Mouse (Mus musculus) heart, postnatal 25 days (tissue): ENCODE data around the gene Coq8a. TPM values are rescaled to one million over a fixed set of nuclear protein-coding genes. Genes with fewer than 3 reads are reported as not detected.

ENCODE experiments used
- DNase-seq: peaks from one replicate; pipeline ENCODE4 v3.0.0; 2022; ENCODE audit warnings: low spot score
- intact Hi-C: fragments of 180-260 bp; cut with DNase I; formaldehyde crosslinking; loops from one replicate; pipeline ENCODE4 v1.15.1; 2025
- total RNA-seq, 2 experiments: library from RNA; stranded (reverse); gene quantifications; 2 replicates each; pipeline ENCODE4 v1.2.3; 2021

Gene Coq8a
- total RNA-seq, 2 experiments from 2014 or later, result 810 to 852 TPM

DNA sequence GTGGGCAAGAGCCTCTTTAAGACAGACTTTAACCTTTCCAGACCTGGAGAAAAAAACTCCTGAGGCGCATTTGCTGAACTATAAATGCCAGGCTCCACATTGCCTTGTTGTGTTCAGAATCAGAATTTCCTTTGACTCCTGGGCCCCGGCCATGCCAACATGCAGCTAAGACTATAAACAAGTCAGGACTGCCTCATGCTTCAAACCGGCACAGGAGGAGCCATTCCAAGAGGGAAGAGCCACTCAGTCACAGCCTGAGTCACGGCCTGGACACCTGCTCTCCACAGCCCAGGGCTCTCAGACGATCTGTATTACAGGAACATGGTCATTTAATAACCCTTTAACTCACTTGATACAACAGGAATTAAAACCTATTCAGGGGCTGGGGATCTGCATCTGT lies 1.3 kb upstream of the Coq8a start:
- no peak for DNase-seq

DNA sequence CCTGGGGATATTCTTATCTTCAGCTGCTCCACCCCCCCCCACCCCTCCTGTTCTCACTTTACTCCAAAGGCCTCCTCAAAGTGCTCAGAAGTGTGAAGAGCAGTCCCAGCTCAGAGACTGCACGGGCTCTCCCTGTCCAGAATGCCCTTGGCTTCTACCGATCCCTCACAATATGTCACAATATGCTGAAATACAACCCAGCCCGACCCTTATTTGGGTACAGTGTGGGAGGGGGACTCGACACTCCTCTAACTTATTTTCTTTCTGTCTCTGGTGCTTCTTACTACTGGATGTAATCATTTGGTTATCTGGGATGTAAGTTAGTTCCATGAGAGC lies 281 bp upstream of the Coq8a start:
- DNase-seq, result no peak
- intact Hi-C loops, result no loop called here

More for the DNA sequence above, 1.3 kb upstream of the Coq8a start:
- intact Hi-C loops, result no loop called here

DNA sequence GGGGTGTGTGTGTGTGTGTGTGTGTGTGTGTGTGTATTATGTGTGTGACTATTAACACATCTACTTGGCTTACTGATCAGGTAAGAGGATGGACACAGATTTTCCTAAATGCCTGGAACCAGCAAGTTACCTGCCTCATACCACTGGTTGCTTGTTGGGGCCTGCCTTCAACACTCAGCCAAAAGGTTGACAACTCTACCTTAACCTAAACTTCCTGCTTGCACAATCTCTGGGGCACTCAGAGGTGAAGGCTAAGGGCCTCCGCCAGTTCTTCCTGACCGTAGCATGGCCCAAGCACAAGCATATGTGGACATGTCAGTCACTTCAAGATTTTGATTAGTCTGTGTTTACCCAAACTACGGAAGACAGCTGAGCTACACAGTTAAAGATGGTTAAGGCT lies 1.4 kb downstream of the Coq8a start:
- DNase-seq, result no peak
- intact Hi-C loops, result no loop called here

DNA sequence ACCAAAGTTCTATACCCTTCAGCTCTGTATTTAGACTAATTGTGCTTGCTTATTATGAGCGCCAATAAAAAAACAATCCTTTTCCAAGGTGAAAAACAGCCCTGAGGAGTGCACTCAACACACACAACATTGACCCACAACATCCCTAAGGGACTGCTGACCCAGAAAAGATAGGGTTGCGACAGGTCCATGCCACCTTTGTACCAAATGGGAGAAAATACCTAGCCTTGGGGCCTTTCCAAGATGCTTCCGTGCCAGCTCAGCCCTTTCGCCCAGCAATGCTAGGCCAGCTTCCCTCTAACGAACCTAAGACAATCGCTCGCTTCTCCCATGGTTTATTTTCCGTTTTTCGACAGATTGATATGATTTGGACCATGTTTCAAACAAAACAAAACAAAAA lies 2.9 kb downstream of the Coq8a start:
- intact Hi-C loops, result no loop called here
- DNase-seq, result no peak

GRCm38 (mm10) chr1:180195703-180196381 lies 3.6 kb downstream of the Coq8a start:
- intact Hi-C loops, result no loop called here
- DNase-seq, result peak; percentile 98

GRCm38 (mm10) chr1:180194781-180195471 lies 4.5 kb downstream of the Coq8a start:
- intact Hi-C loops, result no loop called here
- DNase-seq, result peak; percentile 40

GRCm38 (mm10) chr1:180194048-180194447 lies 5.4 kb downstream of the Coq8a start:
- intact Hi-C loops, result no loop called here
- no peak for DNase-seq

GRCm38 (mm10) chr1:180193391-180193935 lies 5.9 kb downstream of the Coq8a start:
- no peak for DNase-seq

GRCm38 (mm10) chr1:180192866-180193265 lies 6.5 kb downstream of the Coq8a start:
- no peak for DNase-seq
- intact Hi-C loops, result no loop called here

More at GRCm38 (mm10) chr1:180193391-180193935, 5.9 kb downstream of the Coq8a start:
- intact Hi-C loops, result no loop called here

DNA sequence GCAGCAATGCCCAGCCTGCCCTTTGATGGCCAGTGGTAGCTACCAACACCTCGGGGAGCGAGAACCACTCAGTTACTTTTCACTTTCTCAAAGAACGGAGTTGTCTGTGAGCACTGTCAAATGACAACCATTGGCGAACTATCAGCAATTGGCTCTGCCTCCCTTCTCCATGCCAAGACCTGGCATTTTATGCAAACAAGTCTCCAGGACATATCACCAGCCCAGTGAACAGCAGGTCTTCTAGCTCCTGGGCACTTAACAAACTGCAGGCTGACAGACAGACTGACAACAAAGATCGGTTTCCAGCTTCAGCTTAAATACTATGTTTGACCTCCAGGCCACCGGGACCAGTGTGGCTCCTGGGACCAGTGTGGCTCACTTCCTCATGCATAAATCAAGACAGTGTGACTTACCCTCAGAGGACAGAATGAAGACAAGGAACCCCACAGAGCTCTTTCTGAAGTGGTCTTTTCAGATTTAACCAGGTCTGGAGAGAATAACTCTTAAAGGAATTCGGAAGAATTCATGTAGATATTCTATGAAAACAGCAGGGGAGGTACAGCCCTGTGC lies 7.7 kb downstream of the Coq8a start:
- no peak for DNase-seq
- intact Hi-C loops, result no loop called here

- no peak for DNase-seq
- intact Hi-C loops, result no loop called here
Measured at GRCm38 (mm10) chr1:180191112-180191511, 8.3 kb downstream of the Coq8a start.

GRCm38 (mm10) chr1:180188951-180189350 lies 10.5 kb downstream of the Coq8a start:
- intact Hi-C loops, result no loop called here
- no peak for DNase-seq

DNA sequence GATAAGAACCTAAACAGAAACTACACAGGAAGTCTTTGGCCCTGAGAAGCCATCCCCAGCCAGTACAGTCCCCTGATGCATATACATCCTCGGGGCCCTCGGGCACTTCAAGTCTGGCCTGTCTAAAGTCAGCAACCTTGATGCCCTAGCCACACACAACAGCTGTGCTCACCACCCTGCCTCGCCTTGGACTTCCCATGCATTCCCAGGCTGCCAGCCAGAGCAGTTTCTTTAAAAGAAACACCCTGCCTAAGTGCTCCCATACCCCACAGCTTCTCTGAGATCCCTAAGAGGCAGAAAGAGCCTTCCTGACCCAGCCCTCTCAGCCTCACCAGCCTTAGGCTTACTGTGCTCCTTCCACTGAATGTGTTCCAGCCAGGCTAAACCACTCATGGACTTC lies 13.0 kb downstream of the Coq8a start:
- intact Hi-C loops, result no loop called here

GRCm38 (mm10) chr1:180185877-180186276 lies 13.5 kb downstream of the Coq8a start:
- no peak for DNase-seq
- intact Hi-C loops, result no loop called here

More for the DNA sequence above, 13.0 kb downstream of the Coq8a start:
- no peak for DNase-seq

DNA sequence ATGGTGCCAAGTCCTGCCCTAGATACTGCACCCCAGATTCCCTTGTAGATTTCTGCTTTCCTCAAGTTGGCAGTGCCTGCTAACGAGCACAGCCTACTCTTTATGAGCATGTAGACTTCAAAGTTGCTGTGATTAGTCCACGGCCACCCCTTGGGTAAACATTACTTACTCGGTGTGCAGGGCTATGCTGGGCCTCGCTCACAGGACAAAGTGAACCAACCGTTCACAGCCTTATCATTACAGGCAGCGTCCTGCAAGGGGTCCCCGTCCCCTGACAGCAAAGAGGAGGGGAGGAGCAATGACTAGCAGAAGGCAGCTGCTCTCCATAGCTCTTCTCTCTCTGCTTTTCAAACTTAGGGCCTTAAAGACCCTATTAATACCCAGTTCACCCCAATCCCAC lies 14.6 kb downstream of the Coq8a start:
- DNase-seq, result no peak
- intact Hi-C loops, result no loop called here

GRCm38 (mm10) chr1:180183525-180184159 lies 15.8 kb downstream of the Coq8a start:
- intact Hi-C loops, result no loop called here
- no peak for DNase-seq

- DNase-seq, result no peak
- intact Hi-C loops, result no loop called here
Measured at GRCm38 (mm10) chr1:180182731-180183130, 16.7 kb downstream of the Coq8a start.

DNA sequence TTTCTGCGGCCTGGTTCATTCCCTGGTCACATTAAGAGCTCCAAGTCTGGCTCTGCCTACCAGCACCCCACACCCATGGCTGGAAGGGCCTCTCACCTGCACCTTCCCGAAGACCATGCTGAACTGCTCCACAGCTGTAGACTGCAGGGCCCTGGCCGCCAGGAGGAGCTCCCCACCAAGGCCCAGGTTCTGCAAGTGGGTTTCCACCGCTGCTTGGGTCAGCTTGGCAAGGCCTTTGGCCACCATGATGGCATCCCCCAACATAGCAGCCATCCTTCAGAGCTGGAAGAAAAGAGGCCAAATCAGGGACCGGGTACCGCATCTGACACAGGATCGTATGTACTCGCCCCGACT lies 17.5 kb downstream of the Coq8a start:
- no peak for DNase-seq
- intact Hi-C loops, result no loop called here

- DNase-seq, result no peak
- intact Hi-C loops, result no loop called here
Measured at GRCm38 (mm10) chr1:180181304-180181965, 18.0 kb downstream of the Coq8a start.

GRCm38 (mm10) chr1:180179840-180180239 lies 19.6 kb downstream of the Coq8a start:
- DNase-seq, result no peak
- intact Hi-C loops, result no loop called here
